Mouse (Mus musculus) kidney, postnatal 0 days (tissue): ENCODE measurements around the gene Tbc1d30. TPM values are rescaled to one million over a fixed set of nuclear protein-coding genes. Genes with fewer than 3 reads are reported as not detected.

ENCODE experiments used
- ATAC-seq: fragments of 200-750 bp; cut with Nextera tagmentation; replicated peaks from 2 replicates; pipeline ENCODE4 v1.8.0; 2017; ENCODE audit warnings: low read depth, moderate number of reproducible peaks, moderate TSS enrichment, moderate library complexity; ENCODE audit not compliant: low FRiP score
- DNase-seq: peaks from one replicate; pipeline ENCODE4 v3.0.0-alpha.2; 2016; ENCODE audit warnings: low spot score
- H3K27ac ChIP-seq: fragments of 300-500 bp; sonication (generic); 2 replicates; pipeline ENCODE4 v1.5.1; 2014; ENCODE audit warnings: mild to moderate bottlenecking
- H3K27me3 ChIP-seq: fragments of 300-500 bp; sonication (generic); 2 replicates; pipeline ENCODE4 v1.6.1; 2014; ENCODE audit warnings: low read length, mixed read lengths; ENCODE audit not compliant: insufficient read depth
- H3K36me3 ChIP-seq: fragments of 300-500 bp; sonication (generic); 2 replicates; pipeline ENCODE4 v1.6.1; 2014; ENCODE audit warnings: low read length, mixed read lengths; ENCODE audit not compliant: insufficient read depth
- H3K4me1 ChIP-seq: fragments of 300-500 bp; sonication (generic); replicated peaks from 2 replicates; pipeline ENCODE4 v1.6.1; 2014; ENCODE audit warnings: antibody characterized with exemption, low read length, mixed read lengths; ENCODE audit not compliant: insufficient read depth
- H3K4me2 ChIP-seq: fragments of 300-500 bp; sonication (generic); 2 replicates; pipeline ENCODE4 v1.6.1; 2014; ENCODE audit warnings: mild to moderate bottlenecking, low read length, moderate library complexity, mixed read lengths
- H3K4me3 ChIP-seq: fragments of 300-500 bp; sonication (generic); replicated peaks from 2 replicates; pipeline ENCODE4 v1.5.1; 2014; ENCODE audit warnings: low read depth, low read length
- H3K9ac ChIP-seq: fragments of 300-500 bp; sonication (generic); 2 replicates; pipeline ENCODE4 v1.6.1; 2014; ENCODE audit warnings: low read depth, low read length
- H3K9me3 ChIP-seq: fragments of 300-500 bp; sonication (generic); replicated peaks from 2 replicates; pipeline ENCODE4 v1.6.1; 2016; ENCODE audit warnings: low read length, inconsistent platforms, mixed read lengths
- CTCF ChIP-seq: IDR thresholded peaks from 2 replicates; pipeline ENCODE4 v1.5.1; 2016; ENCODE audit warnings: antibody characterized with exemption, low read depth, mild to moderate bottlenecking, moderate library complexity
- WGBS: fragments of 180-500 bp; shearing (Covaris S2); extraction: QIAGEN DNeasy Blood & Tissue Kit; methylation state at CpG from one replicate; pipeline ENCODE4 v1.1.7; 2014; 5-methylcytosine and 5-hydroxymethylcytosine counted together
- polyA plus RNA-seq: library from polyadenylated mRNA; unstranded; fragments of >200 nt; fragmentation: Nextera tagmentation; extraction: Ambion mirVana; gene quantifications from 2 replicates; pipeline ENCODE4 v1.2.1, GENCODE M21; 2015

The Tbc1d30 gene
- polyA plus RNA-seq, 1 experiment from 2014 or later, result 0.53 TPM

GRCm38 (mm10) chr10:121290682-121291078, 60.4 kb downstream of the Tbc1d30 start:
- H3K4me3 ChIP-seq, result no peak overlapping the region
- WGBS, result 61% methylated on average over 20 of the region's 20 CpGs
- no peak overlapping the region for H3K27ac ChIP-seq
- H3K36me3 ChIP-seq, result no peaks in the 10 kb centered on the region
- H3K4me1 ChIP-seq, result no peaks in the 10 kb centered on the region
- ATAC-seq (no peak), DNase-seq (no peak)
- TF ChIP-seq CTCF, result no peak
- no peaks in the 10 kb centered on the region for H3K27me3 ChIP-seq
- no peak overlapping the region for H3K9ac ChIP-seq
- no peaks in the 10 kb centered on the region for H3K9me3 ChIP-seq
- H3K4me2 ChIP-seq, result no peak overlapping the region

- DNase-seq, result peak; percentile 28
- ATAC-seq, result no peak
These were observed 61.0 kb downstream of the Tbc1d30 start for GRCm38 (mm10) chr10:121289970-121290681.

GRCm38 (mm10) chr10:121282926-121283325, 68.2 kb downstream of the Tbc1d30 start:
- DNase-seq (no peak), ATAC-seq (no peak)
- Histone ChIP-seq H3K4me3 (no peak overlapping the region), H3K9me3 (no peaks in the 10 kb centered on the region), H3K27ac (no peak overlapping the region), H3K4me2 (no peak overlapping the region), H3K27me3 (no peaks in the 10 kb centered on the region), H3K9ac (no peak overlapping the region), H3K36me3 (no peaks in the 10 kb centered on the region), H3K4me1 (no peaks in the 10 kb centered on the region)
- no peak for TF ChIP-seq CTCF
- WGBS, result 96% methylated on average over 6 of the region's 6 CpGs

More at GRCm38 (mm10) chr10:121289970-121290681, 61.0 kb downstream of the Tbc1d30 start:
- H3K9me3 ChIP-seq, result no peaks in the 10 kb centered on the region
- H3K36me3 ChIP-seq, result no peaks in the 10 kb centered on the region
- no peak overlapping the region for H3K4me2 ChIP-seq
- H3K4me3 ChIP-seq, result no peak overlapping the region
- 54% methylated on average over 4 of the region's 4 CpGs for WGBS
- TF ChIP-seq CTCF, result peak; percentile 69
- no peaks in the 10 kb centered on the region for H3K4me1 ChIP-seq
- no peak overlapping the region for H3K9ac ChIP-seq
- H3K27me3 ChIP-seq, result no peaks in the 10 kb centered on the region
- H3K27ac ChIP-seq, result no peak overlapping the region

GRCm38 (mm10) chr10:121282436-121282835, 68.6 kb downstream of the Tbc1d30 start:
- no peak overlapping the region for H3K4me2 ChIP-seq

GRCm38 (mm10) chr10:121280943-121281342, 70.1 kb downstream of the Tbc1d30 start:
- WGBS, result 77% methylated on average over 11 of the region's 11 CpGs
- Histone ChIP-seq H3K36me3 (no peaks in the 10 kb centered on the region), H3K9me3 (no peaks in the 10 kb centered on the region), H3K4me2 (no peak overlapping the region), H3K9ac (no peak overlapping the region), H3K4me3 (no peak overlapping the region), H3K27ac (no peak overlapping the region), H3K27me3 (no peaks in the 10 kb centered on the region), H3K4me1 (no peaks in the 10 kb centered on the region)
- TF ChIP-seq CTCF, result no peak
- DNase-seq (no peak), ATAC-seq (no peak)

More at GRCm38 (mm10) chr10:121282436-121282835, 68.6 kb downstream of the Tbc1d30 start:
- no peak for DNase-seq
- Histone ChIP-seq H3K9ac (no peak overlapping the region), H3K36me3 (no peaks in the 10 kb centered on the region), H3K4me1 (no peaks in the 10 kb centered on the region), H3K27ac (no peak overlapping the region), H3K9me3 (no peaks in the 10 kb centered on the region), H3K4me3 (no peak overlapping the region), H3K27me3 (no peaks in the 10 kb centered on the region)
- TF ChIP-seq CTCF, result no peak
- WGBS, result 78% methylated on average over 11 of the region's 11 CpGs
- ATAC-seq, result 0 out of 2 replicates have a peak, but pooled peaks have one; percentile 13

GRCm38 (mm10) chr10:121277022-121277471, 74.0 kb downstream of the Tbc1d30 start:
- Histone ChIP-seq H3K27ac (no peak overlapping the region; the same call in 1 of the 2 replicates), H3K4me3 (no peak overlapping the region), H3K9ac (no peak overlapping the region), H3K4me2 (no peak overlapping the region), H3K4me1 (no peaks in the 10 kb centered on the region), H3K36me3 (no peaks in the 10 kb centered on the region), H3K27me3 (no peaks in the 10 kb centered on the region), H3K9me3 (no peaks in the 10 kb centered on the region)
- DNase-seq (peak; percentile 62), ATAC-seq (peak; percentile 77; the same call in 1 of the 2 replicates)
- WGBS, result 47% methylated on average over 2 of the region's 2 CpGs
- peak; percentile 24; the same call in 1 of the 2 replicates for TF ChIP-seq CTCF
